Mouse (Mus musculus): ENCODE data around the gene Gm38394. TPM values are rescaled to one million over a fixed set of nuclear protein-coding genes. Genes with fewer than 3 reads are reported as not detected.
"Not testable (repeated sequence)": the region's sequence is repeated elsewhere in the genome, so short reads cannot be mapped to it uniquely, and the experiment has no call there.

The Gm38394 gene
- polyA plus RNA-seq, 1 experiment from 2014 or later = 7.3 TPM

DNA sequence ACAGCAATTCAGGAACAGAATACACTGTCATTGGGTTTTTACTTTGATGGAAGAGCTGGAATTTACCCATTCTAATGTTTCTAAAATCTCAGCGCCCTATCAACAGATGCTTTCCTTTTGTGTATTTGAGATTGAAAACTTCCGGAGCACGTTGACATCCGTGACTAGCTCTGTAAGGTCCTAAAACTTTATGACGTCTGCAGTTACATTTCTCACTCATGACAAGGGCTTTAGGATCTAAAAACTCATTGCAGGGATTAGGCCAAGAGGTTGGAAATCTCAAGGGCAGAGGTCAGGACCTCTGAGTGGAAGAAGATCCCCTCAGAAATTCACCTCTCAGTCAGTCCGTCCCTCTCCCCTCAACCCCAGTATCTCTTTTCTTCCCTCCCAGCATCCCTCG is 27.2 kb upstream of the Gm38394 start:
- Histone ChIP-seq H3K4me1 (peaks cover 7% of the 10 kb centered on the region), H3K4me2 (replicated peaks) (no peak overlapping the region), H3K9ac (no peak overlapping the region), H3K9me3 (no peaks in the 10 kb centered on the region), H3K27me3 (no peaks in the 10 kb centered on the region), H3K27ac (no peak overlapping the region), H3K4me3 (no peak overlapping the region), H3K36me3 (no peaks in the 10 kb centered on the region)
- no peak for ATAC-seq (ENCODE audit: low FRiP score, low read depth)
- 47% methylated on average over 7 of the region's 7 CpGs for WGBS

DNA sequence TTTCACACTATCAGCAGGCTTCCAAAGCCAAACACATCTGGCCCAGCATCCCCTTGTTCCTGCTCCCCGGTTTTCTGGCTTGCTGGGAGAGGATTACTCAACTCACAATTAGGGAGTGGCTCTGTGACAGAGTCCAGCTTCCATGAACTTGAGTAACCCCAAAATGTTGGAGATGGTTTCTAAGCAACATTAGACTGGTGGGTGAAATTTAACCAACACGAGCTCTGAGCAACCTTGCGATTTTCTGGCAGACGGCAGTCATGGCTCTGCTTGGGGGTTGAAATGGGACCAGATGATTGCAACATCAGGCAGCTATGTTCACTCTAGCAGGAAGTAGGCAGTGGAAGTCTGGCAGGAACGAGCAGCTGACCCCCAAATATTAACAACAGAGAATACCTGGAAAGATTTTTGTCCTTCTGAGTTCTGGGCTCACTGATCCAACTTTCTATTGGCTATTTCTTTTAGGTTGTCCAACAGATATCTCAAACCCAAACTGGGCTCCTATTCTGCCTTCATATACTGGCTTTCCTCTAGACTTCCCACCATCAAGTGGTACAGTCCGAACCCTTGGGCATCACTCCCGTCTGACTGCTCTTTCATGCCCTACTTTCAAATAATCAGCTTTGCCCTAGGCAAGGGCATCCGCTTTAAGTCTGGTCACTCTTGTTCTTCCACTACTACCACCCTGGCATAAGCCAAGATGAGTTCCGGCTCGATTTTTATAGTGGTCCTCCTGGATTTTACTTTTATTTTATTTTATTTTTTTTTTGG is 24.8 kb upstream of the Gm38394 start:
- Histone ChIP-seq H3K4me2 (replicated peaks) (no peak overlapping the region), H3K36me3 (no peaks in the 10 kb centered on the region), H3K27me3 (no peaks in the 10 kb centered on the region), H3K9ac (no peak overlapping the region), H3K4me1 (peaks cover 7% of the 10 kb centered on the region), H3K9me3 (no peaks in the 10 kb centered on the region), H3K27ac (no peak overlapping the region), H3K4me3 (no peak overlapping the region)
- ATAC-seq (ENCODE audit: low FRiP score, low read depth) = no peak
- 70% methylated on average over 10 of the region's 10 CpGs for WGBS

DNA sequence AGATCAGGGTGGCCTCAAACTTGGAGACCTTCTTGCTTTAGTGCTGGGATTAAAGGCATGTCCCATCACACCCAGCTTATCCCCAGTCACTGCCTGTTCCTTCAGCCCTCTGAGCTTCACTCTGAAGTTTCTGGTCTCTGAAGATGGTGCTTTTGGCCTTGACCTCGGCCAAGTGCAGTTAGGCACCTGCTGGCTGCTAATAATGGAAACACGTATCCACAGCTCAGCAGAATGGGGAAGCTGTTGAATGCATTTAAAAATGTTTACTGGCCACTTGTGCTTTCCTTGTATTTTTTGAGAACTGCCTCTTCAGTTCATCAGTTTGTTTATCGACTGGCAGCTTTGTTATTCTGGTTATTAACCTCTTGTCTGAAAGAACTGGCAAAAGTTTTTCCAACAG is 10.7 kb upstream of the Gm38394 start:
- no peak for ATAC-seq (ENCODE audit: low FRiP score, low read depth)
- H3K9ac ChIP-seq = no peak overlapping the region
- H3K27me3 ChIP-seq = no peaks in the 10 kb centered on the region
- H3K4me3 ChIP-seq = no peak overlapping the region
- H3K27ac ChIP-seq = no peak overlapping the region
- no peak overlapping the region for H3K4me2 ChIP-seq (replicated peaks)
- H3K36me3 ChIP-seq = no peaks in the 10 kb centered on the region
- no peaks in the 10 kb centered on the region for H3K9me3 ChIP-seq
- WGBS = 81% methylated on average over 3 of the region's 3 CpGs
- H3K4me1 ChIP-seq = no peaks in the 10 kb centered on the region

DNA sequence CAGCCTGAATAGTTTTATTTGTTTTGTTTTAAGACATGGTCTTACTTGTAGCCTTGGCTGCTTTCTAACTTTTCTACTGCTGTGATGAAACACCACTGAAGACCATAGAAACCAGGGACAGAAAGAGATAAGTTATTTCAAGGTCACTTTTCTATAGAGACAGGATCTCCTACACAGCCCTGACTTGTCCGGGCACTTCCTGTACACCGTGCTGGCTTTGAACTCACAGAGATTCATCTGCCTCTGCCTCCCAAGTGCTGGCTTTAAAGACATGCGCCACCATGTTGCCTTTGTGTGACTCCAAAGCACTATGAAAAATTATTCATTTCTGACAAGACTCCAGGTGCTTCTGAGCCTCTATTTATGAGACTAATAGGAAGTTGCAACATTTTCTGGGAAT is 10.1 kb upstream of the Gm38394 start:
- Histone ChIP-seq H3K9ac (no peak overlapping the region), H3K27me3 (no peaks in the 10 kb centered on the region), H3K9me3 (no peaks in the 10 kb centered on the region), H3K4me1 (no peaks in the 10 kb centered on the region), H3K27ac (no peak overlapping the region), H3K4me3 (no peak overlapping the region), H3K36me3 (no peaks in the 10 kb centered on the region), H3K4me2 (replicated peaks) (no peak overlapping the region)
- 91% methylated on average over 3 of the region's 3 CpGs for WGBS
- no peak for ATAC-seq (ENCODE audit: low FRiP score, low read depth)

DNA sequence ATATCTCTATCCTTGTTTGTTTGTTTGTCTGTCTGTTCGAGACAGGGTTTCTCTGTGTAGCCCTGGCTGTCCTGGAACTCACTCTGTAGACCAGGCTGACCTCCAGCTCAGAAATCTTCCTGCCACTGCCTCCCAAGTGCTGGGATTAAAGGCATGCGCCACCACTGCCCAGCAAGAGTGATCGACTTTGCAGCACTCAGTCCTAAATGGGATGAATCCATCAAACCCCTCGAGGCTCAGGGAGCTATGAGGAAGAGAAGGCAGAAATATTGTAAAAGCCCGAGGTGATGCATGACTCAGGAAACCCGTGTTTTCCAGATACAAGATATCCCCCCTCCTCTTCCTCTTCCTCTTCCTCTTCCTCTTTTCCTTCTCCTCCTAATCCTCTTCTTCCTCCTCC is 9.7 kb upstream of the Gm38394 start:
- H3K9ac ChIP-seq = no peak overlapping the region
- WGBS = 77% methylated on average over 6 of the region's 6 CpGs
- ATAC-seq (ENCODE audit: low FRiP score, low read depth) = no peak
- H3K27me3 ChIP-seq = no peaks in the 10 kb centered on the region
- H3K36me3 ChIP-seq = no peaks in the 10 kb centered on the region
- H3K4me1 ChIP-seq = no peaks in the 10 kb centered on the region
- H3K4me2 ChIP-seq (replicated peaks) = no peak overlapping the region
- H3K4me3 ChIP-seq = no peak overlapping the region
- no peaks in the 10 kb centered on the region for H3K9me3 ChIP-seq
- no peak overlapping the region for H3K27ac ChIP-seq

DNA sequence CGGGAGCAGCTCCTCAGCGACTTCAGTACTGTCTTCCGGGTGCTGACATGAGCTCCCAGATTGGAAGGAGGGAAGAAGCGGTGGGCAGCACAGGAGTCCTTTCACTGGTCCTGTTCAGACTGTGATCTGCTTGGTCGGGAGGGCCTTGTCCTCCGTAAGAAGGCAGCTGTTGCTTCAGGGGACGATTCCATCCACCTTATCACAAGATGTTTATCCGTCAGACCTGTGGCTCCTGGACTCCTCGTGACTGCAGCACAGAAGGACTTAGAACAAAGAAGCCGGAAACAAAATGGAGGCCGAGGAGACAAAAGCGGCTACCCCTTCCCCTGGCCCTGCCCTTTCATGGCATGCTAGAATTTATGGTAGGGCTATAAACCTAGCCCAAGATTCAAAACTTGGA is 9.1 kb upstream of the Gm38394 start:
- WGBS = 82% methylated on average over 12 of the region's 12 CpGs
- Histone ChIP-seq H3K36me3 (no peaks in the 10 kb centered on the region), H3K4me1 (no peaks in the 10 kb centered on the region), H3K4me3 (no peak overlapping the region), H3K9me3 (no peaks in the 10 kb centered on the region), H3K9ac (no peak overlapping the region), H3K27me3 (no peaks in the 10 kb centered on the region), H3K4me2 (replicated peaks) (no peak overlapping the region), H3K27ac (no peak overlapping the region)
- ATAC-seq (ENCODE audit: low FRiP score, low read depth) = no peak

DNA sequence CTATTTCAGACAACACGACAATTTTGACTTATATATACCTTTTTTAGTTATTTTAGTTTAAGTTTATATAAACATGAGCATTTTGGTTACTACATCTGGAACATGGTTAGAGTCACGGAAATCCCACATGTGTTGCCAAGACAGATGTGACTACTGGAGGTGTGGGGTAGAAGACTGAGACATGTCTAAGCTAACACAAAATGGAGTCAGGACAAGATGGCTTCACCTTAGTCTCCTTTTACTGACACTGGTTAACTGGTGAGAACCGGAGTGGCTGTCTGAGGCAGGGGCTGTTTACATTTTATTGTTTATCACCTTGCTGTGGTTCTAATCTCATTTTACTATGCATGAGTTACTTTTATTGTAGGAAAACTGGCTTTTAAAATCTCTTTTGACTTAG is 7.5 kb upstream of the Gm38394 start:
- no peak overlapping the region for H3K4me3 ChIP-seq
- no peak for ATAC-seq (ENCODE audit: low FRiP score, low read depth)
- 67% methylated on average over 3 of the region's 3 CpGs for WGBS

DNA sequence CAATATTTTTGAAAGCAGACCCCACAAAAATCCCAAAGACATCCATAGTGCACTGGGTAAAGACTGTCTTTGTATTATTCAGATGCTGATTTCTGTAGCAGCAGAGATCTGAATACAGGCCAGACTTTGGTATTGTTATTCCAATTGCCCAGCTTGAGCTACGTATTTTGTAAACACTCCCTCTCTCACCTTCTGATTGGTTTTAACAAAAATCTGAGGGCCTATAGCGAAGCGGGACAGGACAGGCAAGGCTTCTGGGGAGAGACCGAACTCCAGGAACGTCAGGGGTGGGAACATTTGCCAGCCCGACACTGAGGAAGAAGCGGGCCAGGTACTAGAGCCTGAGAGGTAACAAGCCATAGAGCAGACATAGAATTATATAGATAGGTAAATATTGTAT is 6.6 kb upstream of the Gm38394 start:
- Histone ChIP-seq H3K36me3 (no peaks in the 10 kb centered on the region), H3K27ac (no peak overlapping the region), H3K4me1 (no peaks in the 10 kb centered on the region), H3K4me3 (no peak overlapping the region), H3K9ac (no peak overlapping the region), H3K27me3 (no peaks in the 10 kb centered on the region), H3K4me2 (replicated peaks) (no peak overlapping the region), H3K9me3 (no peaks in the 10 kb centered on the region)
- WGBS = 49% methylated on average over 7 of the region's 7 CpGs
- ATAC-seq (ENCODE audit: low FRiP score, low read depth) = no peak

More for the DNA sequence above, 7.5 kb upstream of the Gm38394 start:
- Histone ChIP-seq H3K4me1 (no peaks in the 10 kb centered on the region), H3K36me3 (no peaks in the 10 kb centered on the region), H3K4me2 (replicated peaks) (no peak overlapping the region), H3K9ac (no peak overlapping the region), H3K27me3 (no peaks in the 10 kb centered on the region), H3K27ac (no peak overlapping the region), H3K9me3 (no peaks in the 10 kb centered on the region)

DNA sequence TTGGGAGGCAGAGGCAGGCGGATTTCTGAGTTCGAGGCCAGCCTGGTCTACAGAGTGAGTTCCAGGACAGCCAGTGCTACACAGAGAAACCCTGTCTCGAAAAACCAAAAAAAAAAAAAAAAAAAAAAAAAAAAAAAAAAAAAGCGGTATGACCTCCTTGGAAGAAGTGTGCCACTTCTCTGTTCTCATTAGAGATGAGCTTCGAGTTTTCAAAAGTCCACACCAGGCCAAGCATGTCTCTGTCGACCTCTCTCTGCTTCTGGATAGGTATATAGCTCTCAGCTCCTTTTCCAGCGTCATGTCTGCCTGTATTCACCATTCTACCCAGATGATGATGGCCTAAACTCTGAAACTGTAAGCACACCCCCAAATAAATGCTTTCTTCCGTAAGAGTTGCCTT is 4.6 kb upstream of the Gm38394 start:
- not testable (repeated sequence) for H3K9me3 ChIP-seq; H3K36me3 ChIP-seq; H3K4me3 ChIP-seq; H3K4me2 ChIP-seq (replicated peaks); H3K9ac ChIP-seq; H3K27ac ChIP-seq; H3K4me1 ChIP-seq; ATAC-seq (ENCODE audit: low FRiP score, low read depth); H3K27me3 ChIP-seq
- 89% methylated on average over 8 of the region's 8 CpGs for WGBS

DNA sequence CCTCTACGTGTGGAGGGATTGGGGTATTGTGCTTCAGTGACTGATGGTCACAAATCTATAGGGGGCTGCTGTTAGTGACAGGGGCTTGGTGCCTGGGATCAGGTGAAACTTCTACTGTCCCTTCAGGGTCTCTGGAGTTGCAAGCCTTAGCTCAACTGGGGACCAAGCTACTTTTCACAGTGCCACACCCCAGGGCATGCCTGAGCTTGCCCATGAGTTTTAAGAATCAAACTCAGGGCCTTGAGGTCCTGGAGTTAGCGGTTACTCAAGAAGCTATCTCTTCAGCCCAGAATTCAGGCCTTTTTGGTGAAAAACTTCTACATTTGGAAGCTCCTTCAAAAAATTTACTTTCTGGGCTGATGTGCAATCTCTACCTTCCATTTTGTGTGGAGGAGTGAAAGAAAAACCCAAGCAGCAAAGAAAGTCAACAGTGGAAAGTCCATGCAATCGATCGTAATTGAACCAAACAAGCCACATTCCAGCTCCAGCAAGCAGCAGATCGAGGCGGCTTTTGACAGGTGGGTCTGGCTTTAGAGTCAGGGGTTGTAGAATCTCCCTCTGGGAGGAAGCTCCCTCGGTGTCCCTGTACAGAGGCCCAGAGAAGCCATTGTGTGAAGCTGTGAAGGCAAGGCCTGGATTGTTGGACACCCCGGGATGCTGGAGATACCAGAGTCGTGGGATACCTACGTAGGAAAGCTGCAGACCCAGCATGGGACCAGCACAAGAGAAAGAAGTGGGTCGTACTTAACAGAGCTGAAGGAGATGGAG is 3.3 kb upstream of the Gm38394 start:
- H3K4me1 ChIP-seq = peaks cover 10% of the 10 kb centered on the region
- no peak overlapping the region for H3K4me2 ChIP-seq (replicated peaks)
- H3K4me3 ChIP-seq = no peak overlapping the region
- H3K27ac ChIP-seq = no peak overlapping the region
- 76% methylated on average over 11 of the region's 11 CpGs for WGBS
- H3K9me3 ChIP-seq = no peaks in the 10 kb centered on the region
- no peaks in the 10 kb centered on the region for H3K27me3 ChIP-seq
- no peak overlapping the region for H3K9ac ChIP-seq
- no peaks in the 10 kb centered on the region for H3K36me3 ChIP-seq
- ATAC-seq (ENCODE audit: low FRiP score, low read depth) = no peak

DNA sequence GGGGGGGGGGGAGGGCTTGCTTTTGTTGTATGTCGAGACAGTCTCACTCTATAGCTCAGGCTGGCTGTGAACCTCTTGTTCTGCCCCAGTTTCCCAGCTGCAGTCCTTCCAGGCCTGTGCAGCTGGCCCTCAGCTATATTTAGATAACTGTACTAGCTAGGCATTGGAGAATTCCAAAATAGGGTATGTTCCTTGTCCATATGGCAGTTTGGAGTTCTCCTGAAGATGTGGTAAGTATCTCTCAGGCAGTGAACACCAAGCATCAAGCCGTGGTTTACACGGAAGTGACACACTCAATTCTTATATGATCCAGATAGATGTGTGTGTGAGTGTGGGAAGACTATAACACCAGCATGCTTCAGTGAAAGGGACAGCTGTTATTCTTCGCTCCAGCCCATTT is 2.3 kb upstream of the Gm38394 start:
- no peak for ATAC-seq (ENCODE audit: low FRiP score, low read depth)

DNA sequence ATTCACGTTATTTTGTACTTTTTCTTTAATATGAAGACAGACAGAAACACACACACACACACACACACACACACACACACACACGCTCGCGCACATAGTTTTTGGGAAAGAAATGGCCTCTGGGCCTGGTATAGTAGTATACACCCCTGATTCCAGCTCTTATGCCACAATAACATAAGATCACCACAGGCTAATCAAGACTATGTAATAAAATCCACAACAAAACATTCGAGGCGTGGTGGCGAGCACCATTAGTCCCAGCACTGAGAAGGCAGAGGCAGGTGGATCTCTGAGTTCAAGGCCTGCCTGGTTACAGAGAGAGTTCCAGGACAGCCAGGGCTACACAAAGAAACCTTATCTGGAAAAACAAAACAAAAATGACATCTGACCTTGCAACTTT is 1.8 kb upstream of the Gm38394 start:
- peaks cover 25% of the 10 kb centered on the region for H3K4me1 ChIP-seq
- no peaks in the 10 kb centered on the region for H3K9me3 ChIP-seq
- no peak overlapping the region for H3K9ac ChIP-seq
- ATAC-seq (ENCODE audit: low FRiP score, low read depth) = no peak
- no peaks in the 10 kb centered on the region for H3K27me3 ChIP-seq
- 94% methylated on average over 7 of the region's 7 CpGs for WGBS
- no peak overlapping the region for H3K27ac ChIP-seq
- peaks cover 14% of the 10 kb centered on the region for H3K36me3 ChIP-seq
- H3K4me3 ChIP-seq = no peak overlapping the region
- H3K4me2 ChIP-seq (replicated peaks) = no peak overlapping the region

More for the DNA sequence above, 2.3 kb upstream of the Gm38394 start:
- Histone ChIP-seq H3K27me3 (no peaks in the 10 kb centered on the region), H3K27ac (no peak overlapping the region), H3K9me3 (no peaks in the 10 kb centered on the region), H3K4me2 (replicated peaks) (no peak overlapping the region), H3K4me3 (no peak overlapping the region), H3K4me1 (peaks cover 20% of the 10 kb centered on the region), H3K9ac (no peak overlapping the region), H3K36me3 (peaks cover 9% of the 10 kb centered on the region)
- 75% methylated on average over 4 of the region's 4 CpGs for WGBS
